Mouse (Mus musculus) layer of hippocampus, postnatal 25 days (tissue): ENCODE results near the gene Toe1. TPM values are rescaled to one million over a fixed set of nuclear protein-coding genes. Genes with fewer than 3 reads are reported as not detected.
A peak's percentile ranks its signal among the peaks of the same experiment; 100 is the strongest.

Experiments
- DNase-seq, 2 experiments: peaks; one replicate each; pipeline ENCODE4 v3.0.0; 2022; ENCODE audit warnings: mixed read lengths in 2 of 2, low spot score in 1 of 2; ENCODE audit errors: extremely low spot score in 1 of 2
- total RNA-seq, 2 experiments: library from RNA; stranded (reverse); gene quantifications; 2 replicates each; pipeline ENCODE4 v1.2.3; 2021

Gene Toe1
- total RNA-seq, 2 experiments from 2014 or later: 12.0 to 13.1 TPM

GRCm38 (mm10) chr4:116796442-116797110 lies 10.9 kb downstream of the Toe1 start:
- DNase-seq: no peak

GRCm38 (mm10) chr4:116794273-116794672 lies 13.2 kb downstream of the Toe1 start:
- DNase-seq: no peak

GRCm38 (mm10) chr4:116792453-116792852 lies 15.0 kb downstream of the Toe1 start:
- no peak for DNase-seq

- peak; percentile 50 to 85 for DNase-seq
Observed at GRCm38 (mm10) chr4:116788956-116789355, 18.5 kb downstream of the Toe1 start.

- no peak for DNase-seq
Observed at GRCm38 (mm10) chr4:116787985-116788760, 19.3 kb downstream of the Toe1 start.

GRCm38 (mm10) chr4:116786587-116786986 lies 20.9 kb downstream of the Toe1 start:
- DNase-seq: no peak

- no peak for DNase-seq
Observed at GRCm38 (mm10) chr4:116782171-116782570, 25.3 kb downstream of the Toe1 start.

GRCm38 (mm10) chr4:116781366-116781765 lies 26.1 kb downstream of the Toe1 start:
- no peak for DNase-seq

GRCm38 (mm10) chr4:116780541-116780940 lies 26.9 kb downstream of the Toe1 start:
- DNase-seq: no peak

GRCm38 (mm10) chr4:116777079-116777478 lies 30.4 kb downstream of the Toe1 start:
- no peak for DNase-seq

GRCm38 (mm10) chr4:116776391-116776790 lies 31.0 kb downstream of the Toe1 start:
- DNase-seq: no peak

- DNase-seq: no peak
Observed at GRCm38 (mm10) chr4:116769060-116769459, 38.4 kb downstream of the Toe1 start.

- no peak for DNase-seq
Observed at GRCm38 (mm10) chr4:116768510-116768909, 38.9 kb downstream of the Toe1 start.

GRCm38 (mm10) chr4:116764001-116764400 lies 43.4 kb downstream of the Toe1 start:
- no peak for DNase-seq

GRCm38 (mm10) chr4:116761914-116762313 lies 45.5 kb downstream of the Toe1 start:
- no peak for DNase-seq

GRCm38 (mm10) chr4:116749750-116750149 lies 57.7 kb downstream of the Toe1 start:
- no peak for DNase-seq

Other genes starting within 250 kb of the Toe1 start
- 10 to 100 TPM; 35.8 to 40.7 TPM for gene Gpbp1l1, start 250.0 kb downstream of the Toe1 start, total RNA-seq
- 1 to 10 TPM; 4.1 to 6.2 TPM for gene Ccdc17, start 211.0 kb downstream of the Toe1 start, total RNA-seq
- 10 to 100 TPM; 26.7 to 39.4 TPM for gene Nasp, start 179.7 kb downstream of the Toe1 start, total RNA-seq
- gene Akr1a1, start 156.0 kb downstream of the Toe1 start, total RNA-seq: 100 to 1,000 TPM; 392 to 438 TPM
- gene Prdx1, start 122.1 kb downstream of the Toe1 start, total RNA-seq: 100 to 1,000 TPM; 162 to 182 TPM
- 10 to 100 TPM; 18.0 to 18.3 TPM for gene Mmachc, start 99.2 kb downstream of the Toe1 start, total RNA-seq
- gene Ccdc163, start 99.1 kb downstream of the Toe1 start, total RNA-seq: 1 to 10 TPM; 3.0 to 4.3 TPM
- 1 to 10 TPM; 4.5 TPM for gene Tesk2, start 86.7 kb downstream of the Toe1 start, total RNA-seq
- 1 to 10 TPM; 3.1 to 5.4 TPM for gene Mutyh, start 83 bp upstream of the Toe1 start, total RNA-seq
- gene Hpdl, start 14.1 kb upstream of the Toe1 start, total RNA-seq: 1 to 10 TPM; 4.8 to 5.0 TPM
- gene Zswim5, start 69.7 kb upstream of the Toe1 start, total RNA-seq: 10 to 100 TPM; 17.1 to 17.9 TPM
- 10 to 100 TPM; 56.9 to 66.1 TPM for gene Urod, start 186.8 kb upstream of the Toe1 start, total RNA-seq
- 10 to 100 TPM; 41.5 to 49.4 TPM for gene Hectd3, start 187.7 kb upstream of the Toe1 start, total RNA-seq
- gene Eif2b3, start 211.8 kb upstream of the Toe1 start, total RNA-seq: 10 to 100 TPM; 20.6 to 21.2 TPM